Mouse (Mus musculus) forebrain, postnatal 0 days (tissue): ENCODE data around the gene Rel. TPM values are rescaled to one million over a fixed set of nuclear protein-coding genes. Genes with fewer than 3 reads are reported as not detected.

Experiments
- ATAC-seq: fragments of 200-750 bp; cut with Nextera tagmentation; 2 replicates; pipeline ENCODE4 v1.8.0; 2017; ENCODE audit warnings: mild to moderate bottlenecking, moderate library complexity
- DNase-seq: peaks from one replicate; pipeline ENCODE4 v3.0.0-alpha.2; 2015
- H3K27ac ChIP-seq: fragments of 300-500 bp; sonication (generic); 2 replicates; pipeline ENCODE4 v1.5.1; 2014; ENCODE audit warnings: low read depth, mild to moderate bottlenecking, antibody characterized with exemption, low read length, moderate library complexity, mixed read lengths
- H3K27me3 ChIP-seq: fragments of 300-500 bp; sonication (generic); 2 replicates; pipeline ENCODE4 v1.6.1; 2014; ENCODE audit warnings: mild to moderate bottlenecking, low read length, mixed read lengths; ENCODE audit not compliant: insufficient read depth
- H3K36me3 ChIP-seq: fragments of 300-500 bp; sonication (generic); 2 replicates; pipeline ENCODE4 v1.6.1; 2014; ENCODE audit warnings: mild to moderate bottlenecking, moderate library complexity; ENCODE audit not compliant: insufficient read depth
- H3K4me1 ChIP-seq: fragments of 300-500 bp; sonication (generic); 2 replicates; pipeline ENCODE4 v1.6.1; 2014; ENCODE audit warnings: antibody characterized with exemption; ENCODE audit not compliant: insufficient read depth
- H3K4me2 ChIP-seq: fragments of 300-500 bp; sonication (generic); 2 replicates; pipeline ENCODE4 v1.6.1; 2014; ENCODE audit warnings: low read depth, mild to moderate bottlenecking, moderate library complexity
- H3K4me3 ChIP-seq: fragments of 300-500 bp; sonication (generic); 2 replicates; pipeline ENCODE4 v1.5.1; 2014; ENCODE audit warnings: low read depth, low read length, mixed read lengths
- H3K9ac ChIP-seq: fragments of 300-500 bp; sonication (generic); 2 replicates; pipeline ENCODE4 v1.6.1; 2014; ENCODE audit warnings: mild to moderate bottlenecking
- H3K9me3 ChIP-seq: fragments of 300-500 bp; sonication (generic); 2 replicates; pipeline ENCODE4 v1.6.1; 2016; ENCODE audit warnings: low read length
- CTCF ChIP-seq: sonication (generic); IDR thresholded peaks from 2 replicates; pipeline ENCODE4 v1.5.1; 2016; ENCODE audit warnings: antibody characterized with exemption, control low read depth, low read depth
- WGBS: fragments of 180-500 bp; shearing (Covaris S2); extraction: QIAGEN DNeasy Blood & Tissue Kit; methylation state at CpG from one replicate; pipeline ENCODE4 v1.1.7; 2014; 5-methylcytosine and 5-hydroxymethylcytosine counted together
- polyA plus RNA-seq: library from polyadenylated mRNA; unstranded; fragments of >200 nt; fragmentation: Nextera tagmentation; extraction: Ambion mirVana; gene quantifications from 2 replicates; pipeline ENCODE4 v1.2.1, GENCODE M21; 2015
- total RNA-seq: library from RNA; depleted of rRNA; stranded (reverse); fragments of >200 nt; gene quantifications from 2 replicates; pipeline ENCODE4 v1.2.3, GENCODE M21; 2014

The Rel gene
- total and polyA plus RNA-seq, 2 experiments from 2014 or later: 0.39 to 0.48 TPM

DNA sequence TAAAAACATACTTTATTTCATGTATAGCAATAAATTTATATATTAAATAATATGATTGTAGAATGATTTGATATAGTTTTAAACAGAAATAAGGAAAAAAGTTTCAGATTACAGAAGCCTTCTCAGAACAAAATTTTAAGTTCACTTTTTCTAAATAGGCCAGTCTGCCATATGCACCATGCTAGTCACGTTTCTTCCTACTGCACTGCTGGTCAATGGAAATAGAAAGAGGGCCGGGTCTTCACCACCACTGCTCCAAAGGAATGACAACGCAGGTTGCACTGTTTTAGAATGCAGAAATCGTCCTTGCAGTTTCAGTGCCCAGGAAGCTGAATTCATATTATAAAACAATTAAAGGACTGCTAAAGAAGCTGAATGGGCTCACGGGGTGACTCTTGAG is 12.3 kb upstream of the Rel start:
- DNase-seq: no peak
- no peaks in the 10 kb centered on the region for H3K36me3 ChIP-seq
- no peaks in the 10 kb centered on the region for H3K9me3 ChIP-seq
- no peak for TF ChIP-seq CTCF
- no peak for ATAC-seq
- H3K27ac ChIP-seq: no peak overlapping the region
- H3K4me1 ChIP-seq: no peaks in the 10 kb centered on the region
- no peak overlapping the region for H3K9ac ChIP-seq
- H3K27me3 ChIP-seq: no peaks in the 10 kb centered on the region
- 82% methylated on average over 5 of the region's 5 CpGs for WGBS
- H3K4me2 ChIP-seq: no peak overlapping the region
- H3K4me3 ChIP-seq: no peak overlapping the region

DNA sequence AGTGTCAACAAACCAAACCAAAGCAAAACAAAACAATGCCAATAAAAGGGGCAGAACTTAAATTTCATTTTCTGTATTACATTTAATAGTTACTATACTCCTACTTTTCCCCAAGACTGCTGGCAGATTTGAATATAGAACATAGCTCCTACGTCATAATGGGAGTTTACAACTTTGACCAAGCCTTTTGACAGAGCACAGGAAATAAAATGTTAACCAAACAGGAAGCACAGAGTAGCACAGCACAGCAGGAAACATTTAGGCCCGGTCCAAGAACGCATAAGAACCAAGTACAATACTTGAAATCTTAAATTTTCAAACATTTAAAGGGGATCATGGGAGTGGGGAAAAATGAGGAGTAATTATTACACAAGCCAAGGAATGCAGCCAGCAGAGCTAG is 11.3 kb upstream of the Rel start:
- Histone ChIP-seq H3K27me3 (no peaks in the 10 kb centered on the region), H3K9ac (no peak overlapping the region), H3K27ac (no peak overlapping the region), H3K4me3 (no peak overlapping the region), H3K4me1 (no peaks in the 10 kb centered on the region), H3K4me2 (no peak overlapping the region), H3K9me3 (no peaks in the 10 kb centered on the region), H3K36me3 (no peaks in the 10 kb centered on the region)
- TF ChIP-seq CTCF: no peak
- ATAC-seq: no peak
- DNase-seq: no peak
- 84% methylated on average over 3 of the region's 3 CpGs for WGBS

DNA sequence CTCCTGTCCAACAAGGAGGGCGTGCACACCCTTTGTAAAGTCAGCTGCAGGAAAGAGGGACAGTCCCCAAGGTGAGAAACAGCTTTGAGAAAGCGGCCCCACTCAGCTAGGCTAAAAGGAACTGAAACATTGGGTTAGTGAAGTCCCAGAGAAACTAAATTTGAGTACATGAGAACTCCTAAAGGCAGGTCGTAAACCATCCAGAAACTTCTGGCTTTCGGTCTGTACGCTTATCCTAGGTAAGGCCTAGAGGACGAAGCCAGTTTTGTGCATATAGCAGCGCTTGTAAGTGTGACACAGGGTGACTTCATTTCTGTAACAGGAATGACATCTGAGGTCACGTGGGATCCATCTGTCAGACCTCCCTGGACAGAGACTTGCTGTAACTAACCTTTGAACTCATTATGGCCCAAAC is 8.0 kb upstream of the Rel start:
- TF ChIP-seq CTCF: no peak
- no peak for ATAC-seq
- Histone ChIP-seq H3K9ac (no peak overlapping the region), H3K27me3 (no peaks in the 10 kb centered on the region), H3K36me3 (no peaks in the 10 kb centered on the region), H3K27ac (no peak overlapping the region), H3K9me3 (no peaks in the 10 kb centered on the region), H3K4me2 (no peak overlapping the region), H3K4me1 (no peaks in the 10 kb centered on the region), H3K4me3 (no peak overlapping the region)
- DNase-seq: no peak
- WGBS: 90% methylated on average over 8 of the region's 8 CpGs

DNA sequence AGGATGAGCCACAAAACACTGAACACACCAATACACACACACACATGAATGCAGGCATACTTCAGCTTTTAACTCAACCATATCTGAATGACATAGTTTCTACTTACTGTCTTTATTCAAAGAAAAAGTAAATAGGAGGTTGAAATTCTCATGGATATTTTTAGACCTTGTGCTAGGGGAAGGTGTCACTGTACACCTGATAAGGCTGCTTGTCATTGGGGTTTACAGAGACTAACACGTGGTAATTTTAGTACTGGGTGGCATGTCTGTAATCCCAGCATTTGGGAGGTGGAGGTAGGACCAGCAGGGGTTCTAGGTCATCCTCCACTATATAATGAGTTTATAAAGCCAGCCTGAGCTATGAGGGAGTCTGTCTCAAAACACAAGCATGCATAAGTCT is 1.7 kb upstream of the Rel start:
- WGBS: 30% methylated on average over 1 of the region's 1 CpGs

DNA sequence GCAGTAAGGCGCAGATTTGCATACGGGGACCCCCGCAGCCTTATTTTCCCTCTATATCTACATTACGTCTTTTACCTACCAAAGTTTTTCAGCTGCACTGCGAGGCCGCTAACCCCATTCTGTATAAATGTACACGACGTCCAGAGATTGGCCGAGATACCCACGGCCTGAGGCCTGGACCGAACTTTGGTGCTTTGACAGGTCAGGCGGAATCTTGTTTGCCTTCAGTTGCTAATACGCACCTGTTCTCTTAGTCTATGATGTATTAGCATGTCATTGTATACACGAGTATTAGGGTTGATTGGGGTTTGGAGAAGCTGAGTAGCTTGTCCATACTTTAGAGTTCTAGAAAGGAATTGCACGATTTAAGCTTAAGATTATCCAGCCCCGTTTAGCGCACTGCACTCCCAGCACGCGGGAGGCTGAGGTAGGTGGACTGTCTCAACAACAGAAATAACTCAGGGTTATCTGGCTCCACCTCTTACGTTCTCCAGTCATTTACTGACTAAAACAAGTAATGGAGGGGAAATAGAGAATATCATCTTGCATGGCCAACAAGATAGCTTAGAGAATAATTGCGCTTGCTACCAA is 832 bp upstream of the Rel start:
- no peak for ATAC-seq
- no peak for DNase-seq
- Histone ChIP-seq H3K4me3 (peak overlapping the region; percentile 87), H3K4me2 (peak overlapping the region; percentile 79), H3K27me3 (no peaks in the 10 kb centered on the region), H3K4me1 (no peaks in the 10 kb centered on the region), H3K9me3 (no peaks in the 10 kb centered on the region), H3K36me3 (no peaks in the 10 kb centered on the region), H3K27ac (0 out of 2 replicates have a peak overlapping the region, but pooled peaks have one; percentile 76), H3K9ac (peak overlapping the region; percentile 71)
- WGBS: 6% methylated on average over 21 of the region's 21 CpGs
- no peak for TF ChIP-seq CTCF

More for the DNA sequence above, 1.7 kb upstream of the Rel start:
- Histone ChIP-seq H3K36me3 (no peaks in the 10 kb centered on the region), H3K9ac (no peak overlapping the region), H3K4me2 (no peak overlapping the region), H3K27ac (no peak overlapping the region), H3K4me3 (no peak overlapping the region), H3K4me1 (no peaks in the 10 kb centered on the region), H3K9me3 (no peaks in the 10 kb centered on the region), H3K27me3 (no peaks in the 10 kb centered on the region)
- TF ChIP-seq CTCF: no peak
- ATAC-seq (no peak), DNase-seq (no peak)

DNA sequence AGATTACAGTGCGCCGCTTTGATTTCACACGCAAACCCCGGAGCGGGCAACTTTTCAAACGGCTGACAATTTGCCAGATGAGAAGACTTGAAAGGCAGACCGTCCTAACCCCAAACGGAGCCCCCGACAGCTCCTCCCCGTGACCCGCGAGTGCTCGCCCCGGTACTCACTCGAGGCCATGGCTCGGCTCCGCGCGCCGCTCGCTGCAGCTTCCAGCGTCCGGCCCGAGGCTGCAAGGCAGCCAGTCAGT is 335 bp downstream of the Rel start:
- no peak for TF ChIP-seq CTCF
- under 1% methylated on average over 24 of the region's 24 CpGs for WGBS
- DNase-seq (no peak), ATAC-seq (no peak; the same call in 1 of the 2 replicates)
- Histone ChIP-seq H3K27ac (peak overlapping the region; percentile 76), H3K27me3 (no peaks in the 10 kb centered on the region), H3K9ac (peak overlapping the region; percentile 71), H3K4me2 (peak overlapping the region; percentile 79), H3K4me3 (peak overlapping the region; percentile 87), H3K36me3 (no peaks in the 10 kb centered on the region), H3K4me1 (no peaks in the 10 kb centered on the region), H3K9me3 (no peaks in the 10 kb centered on the region)

DNA sequence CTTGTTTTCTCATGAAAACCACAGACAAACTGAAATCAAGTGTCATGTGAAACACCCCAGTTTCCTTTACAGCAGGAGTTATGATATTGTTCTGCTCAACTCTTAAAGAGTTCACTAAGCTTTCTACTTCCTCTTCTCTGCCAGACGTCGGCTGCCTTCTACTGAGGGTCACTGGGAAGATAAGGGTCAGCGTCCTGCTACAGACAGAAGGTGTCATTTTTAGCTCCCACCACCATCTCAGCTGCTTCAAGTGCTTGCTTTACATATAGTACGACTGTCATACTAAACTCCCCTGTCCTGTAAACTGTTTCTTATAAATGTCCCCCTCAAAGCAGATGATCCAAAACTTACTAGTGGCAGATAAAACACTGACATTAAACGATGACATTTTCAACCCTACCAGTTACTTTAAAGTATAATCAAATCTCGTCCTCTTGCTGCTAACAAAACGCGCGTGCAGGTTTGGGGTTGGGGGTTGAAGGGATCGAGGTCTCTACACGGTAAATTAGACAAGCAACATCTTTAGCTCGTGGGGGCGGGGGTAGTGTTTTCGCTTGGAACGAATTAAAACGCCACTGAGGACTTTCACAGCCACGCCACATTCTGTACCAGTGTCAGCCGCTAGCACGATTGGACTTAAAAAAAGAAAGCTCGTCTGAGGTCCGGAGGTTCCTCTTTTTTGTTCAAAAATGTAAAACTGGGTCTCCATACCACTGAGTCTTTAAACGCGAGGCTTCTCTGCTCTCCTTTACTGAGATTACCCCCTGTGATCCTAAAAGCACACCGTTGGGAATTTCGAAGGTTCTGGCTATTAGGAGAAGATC is 872 bp downstream of the Rel start:
- DNase-seq (peak; percentile 1), ATAC-seq (0 out of 2 replicates have a peak, but pooled peaks have one; percentile 0)
- 2% methylated on average over 25 of the region's 25 CpGs for WGBS
- peak overlapping the region; percentile 87 for H3K4me3 ChIP-seq
- TF ChIP-seq CTCF: no peak
- peak overlapping the region; percentile 79 for H3K4me2 ChIP-seq
- no peak overlapping the region; the same call in 1 of the 2 replicates for H3K27ac ChIP-seq
- H3K36me3 ChIP-seq: no peaks in the 10 kb centered on the region
- no peaks in the 10 kb centered on the region for H3K9me3 ChIP-seq
- H3K9ac ChIP-seq: peak overlapping the region; percentile 71
- H3K4me1 ChIP-seq: no peaks in the 10 kb centered on the region
- no peaks in the 10 kb centered on the region for H3K27me3 ChIP-seq
